Mouse (Mus musculus) heart, embryonic 13.5 days (tissue): ENCODE results near the gene Nudcd2. TPM values are rescaled to one million over a fixed set of nuclear protein-coding genes. Genes with fewer than 3 reads are reported as not detected.

Source experiments
- ATAC-seq: fragments of 200-750 bp; cut with Nextera tagmentation; 2 replicates; pipeline ENCODE4 v1.8.0; 2017; ENCODE audit warnings: moderate TSS enrichment; ENCODE audit not compliant: insufficient number of reproducible peaks, low FRiP score, low TSS enrichment; ENCODE audit errors: extremely low read depth
- H3K27ac ChIP-seq: fragments of 300-500 bp; sonication (generic); replicated peaks from 2 replicates; pipeline ENCODE4 v1.5.1; 2015; ENCODE audit warnings: moderate library complexity, mild to moderate bottlenecking, inconsistent platforms
- H3K27me3 ChIP-seq: fragments of 300-500 bp; sonication (generic); replicated peaks from 2 replicates; pipeline ENCODE4 v1.6.1; 2015; ENCODE audit warnings: mild to moderate bottlenecking, inconsistent platforms
- H3K36me3 ChIP-seq: fragments of 300-500 bp; sonication (generic); 2 replicates; pipeline ENCODE4 v1.6.1; 2015; ENCODE audit warnings: mild to moderate bottlenecking, inconsistent platforms
- H3K4me1 ChIP-seq: fragments of 300-500 bp; sonication (generic); 2 replicates; pipeline ENCODE4 v1.6.1; 2015; ENCODE audit warnings: inconsistent platforms
- H3K4me2 ChIP-seq: fragments of 300-500 bp; sonication (generic); 2 replicates; pipeline ENCODE4 v1.6.1; 2015; ENCODE audit warnings: inconsistent platforms, mild to moderate bottlenecking, moderate library complexity
- H3K4me3 ChIP-seq: fragments of 300-500 bp; sonication (generic); 2 replicates; pipeline ENCODE4 v1.5.1; 2015; ENCODE audit warnings: moderate library complexity, mild to moderate bottlenecking, inconsistent platforms
- H3K9ac ChIP-seq: fragments of 300-500 bp; sonication (generic); 2 replicates; pipeline ENCODE4 v1.6.1; 2015; ENCODE audit warnings: inconsistent platforms, mild to moderate bottlenecking, moderate library complexity
- H3K9me3 ChIP-seq: fragments of 300-500 bp; sonication (generic); 2 replicates; pipeline ENCODE4 v1.6.1; 2016; ENCODE audit warnings: inconsistent platforms
- WGBS: fragments of 180-500 bp; shearing (Covaris S2); methylation state at CpG from one replicate; pipeline ENCODE4 v1.1.7; 2015; ENCODE audit warnings: mixed read lengths; 5-methylcytosine and 5-hydroxymethylcytosine counted together
- polyA plus RNA-seq: library from polyadenylated mRNA; unstranded; fragments of >200 nt; fragmentation: Nextera tagmentation; extraction: Ambion mirVana; gene quantifications from 2 replicates; pipeline ENCODE4 v1.2.1, GENCODE M21; 2015

Nudcd2 gene
- polyA plus RNA-seq, 1 experiment from 2014 or later, result 102 TPM

GRCm38 (mm10) chr11:40718324-40718723, 15.1 kb upstream of the Nudcd2 start:
- Histone ChIP-seq H3K9me3 (no peaks in the 10 kb centered on the region), H3K36me3 (peaks cover 95% of the 10 kb centered on the region)
- ATAC-seq, result no peak

GRCm38 (mm10) chr11:40732997-40733338, 499 bp upstream of the Nudcd2 start:
- Histone ChIP-seq H3K36me3 (peaks cover 41% of the 10 kb centered on the region), H3K4me3 (peak overlapping the region; percentile 88), H3K4me1 (peaks cover 39% of the 10 kb centered on the region), H3K9me3 (no peaks in the 10 kb centered on the region), H3K27me3 (no peaks in the 10 kb centered on the region), H3K4me2 (peak overlapping the region; percentile 89), H3K27ac (peak overlapping the region; percentile 41), H3K9ac (peak overlapping the region; percentile 83)
- ATAC-seq, result no peak
- under 1% methylated on average over 14 of the region's 14 CpGs for WGBS

More at GRCm38 (mm10) chr11:40718324-40718723, 15.1 kb upstream of the Nudcd2 start:
- H3K4me2 ChIP-seq, result no peak overlapping the region
- H3K4me1 ChIP-seq, result no peaks in the 10 kb centered on the region
- H3K27me3 ChIP-seq, result no peaks in the 10 kb centered on the region
- H3K4me3 ChIP-seq, result no peak overlapping the region
- no peak overlapping the region for H3K27ac ChIP-seq
- H3K9ac ChIP-seq, result no peak overlapping the region

GRCm38 (mm10) chr11:40734251-40734752, 835 bp downstream of the Nudcd2 start:
- Histone ChIP-seq H3K4me3 (peak overlapping the region; percentile 88), H3K4me2 (peak overlapping the region; percentile 87), H3K27me3 (no peaks in the 10 kb centered on the region), H3K4me1 (peaks cover 39% of the 10 kb centered on the region), H3K27ac (peak overlapping the region; percentile 85), H3K36me3 (peaks cover 41% of the 10 kb centered on the region), H3K9me3 (no peaks in the 10 kb centered on the region), H3K9ac (peak overlapping the region; percentile 96)
- no peak for ATAC-seq
- 4% methylated on average over 11 of the region's 11 CpGs for WGBS

- 89% methylated on average over 3 of the region's 3 CpGs for WGBS
- ATAC-seq, result no peak
- no peak overlapping the region for H3K4me3 ChIP-seq
- H3K27me3 ChIP-seq, result no peaks in the 10 kb centered on the region
- H3K4me1 ChIP-seq, result peaks cover 21% of the 10 kb centered on the region
- peaks cover 60% of the 10 kb centered on the region for H3K36me3 ChIP-seq
- no peaks in the 10 kb centered on the region for H3K9me3 ChIP-seq
- no peak overlapping the region for H3K4me2 ChIP-seq
- no peak overlapping the region for H3K9ac ChIP-seq
- H3K27ac ChIP-seq, result no peak overlapping the region
These were observed 3.9 kb downstream of the Nudcd2 start for GRCm38 (mm10) chr11:40737369-40737768.

- H3K4me1 ChIP-seq, result no peaks in the 10 kb centered on the region
- H3K9ac ChIP-seq, result no peak overlapping the region
- no peak overlapping the region for H3K4me2 ChIP-seq
- H3K9me3 ChIP-seq, result no peaks in the 10 kb centered on the region
- WGBS, result 86% methylated on average over 12 of the region's 12 CpGs
- H3K4me3 ChIP-seq, result no peak overlapping the region
- ATAC-seq, result no peak
- no peaks in the 10 kb centered on the region for H3K27me3 ChIP-seq
- H3K36me3 ChIP-seq, result peaks cover 50% of the 10 kb centered on the region
- no peak overlapping the region for H3K27ac ChIP-seq
These were observed 8.3 kb downstream of the Nudcd2 start for GRCm38 (mm10) chr11:40741605-40742262.

GRCm38 (mm10) chr11:40744348-40744747, 10.9 kb downstream of the Nudcd2 start:
- Histone ChIP-seq H3K36me3 (peaks cover 40% of the 10 kb centered on the region), H3K4me3 (no peak overlapping the region), H3K9me3 (no peaks in the 10 kb centered on the region), H3K9ac (no peak overlapping the region), H3K4me1 (no peaks in the 10 kb centered on the region), H3K4me2 (no peak overlapping the region), H3K27ac (no peak overlapping the region), H3K27me3 (no peaks in the 10 kb centered on the region)
- 84% methylated on average over 3 of the region's 3 CpGs for WGBS
- ATAC-seq, result no peak

GRCm38 (mm10) chr11:40746361-40746760, 12.9 kb downstream of the Nudcd2 start:
- no peak overlapping the region for H3K9ac ChIP-seq
- no peak overlapping the region for H3K4me3 ChIP-seq
- ATAC-seq, result no peak
- H3K27ac ChIP-seq, result no peak overlapping the region
- no peaks in the 10 kb centered on the region for H3K9me3 ChIP-seq
- H3K36me3 ChIP-seq, result peaks cover 42% of the 10 kb centered on the region
- no peaks in the 10 kb centered on the region for H3K27me3 ChIP-seq
- 86% methylated on average over 12 of the region's 12 CpGs for WGBS
- H3K4me1 ChIP-seq, result no peaks in the 10 kb centered on the region
- H3K4me2 ChIP-seq, result no peak overlapping the region

GRCm38 (mm10) chr11:40747716-40748115, 14.2 kb downstream of the Nudcd2 start:
- Histone ChIP-seq H3K36me3 (peaks cover 45% of the 10 kb centered on the region), H3K27ac (no peak overlapping the region; the same call in 1 of the 2 replicates), H3K4me2 (no peak overlapping the region), H3K27me3 (no peaks in the 10 kb centered on the region), H3K4me3 (no peak overlapping the region), H3K9ac (no peak overlapping the region), H3K4me1 (peaks cover 7% of the 10 kb centered on the region), H3K9me3 (no peaks in the 10 kb centered on the region)
- WGBS, result 53% methylated on average over 2 of the region's 2 CpGs
- ATAC-seq, result no peak

- H3K36me3 ChIP-seq, result peaks cover 36% of the 10 kb centered on the region
- no peaks in the 10 kb centered on the region for H3K27me3 ChIP-seq
- H3K4me2 ChIP-seq, result peak overlapping the region; percentile 73
- no peaks in the 10 kb centered on the region for H3K9me3 ChIP-seq
- 25% methylated on average over 6 of the region's 6 CpGs for WGBS
- no peak for ATAC-seq
- H3K4me1 ChIP-seq, result peaks cover 28% of the 10 kb centered on the region
- H3K4me3 ChIP-seq, result peak overlapping the region; percentile 81
- H3K27ac ChIP-seq, result peak overlapping the region; percentile 93
- H3K9ac ChIP-seq, result peak overlapping the region; percentile 95
These were observed 20.4 kb downstream of the Nudcd2 start for GRCm38 (mm10) chr11:40753836-40754235.

- 2% methylated on average over 19 of the region's 19 CpGs for WGBS
- Histone ChIP-seq H3K4me1 (peaks cover 28% of the 10 kb centered on the region), H3K36me3 (peaks cover 32% of the 10 kb centered on the region), H3K27me3 (no peaks in the 10 kb centered on the region), H3K4me3 (peak overlapping the region; percentile 81), H3K27ac (peak overlapping the region; percentile 93), H3K9ac (peak overlapping the region; percentile 95), H3K9me3 (no peaks in the 10 kb centered on the region), H3K4me2 (peak overlapping the region; percentile 73)
- ATAC-seq, result peak; percentile 55
These were observed 21.2 kb downstream of the Nudcd2 start for GRCm38 (mm10) chr11:40754664-40755107.

- H3K4me1 ChIP-seq, result peaks cover 28% of the 10 kb centered on the region
- peak within 1 kb of the TSS; percentile 81 for H3K4me3 ChIP-seq
- peak within 1 kb of the TSS; percentile 73 for H3K4me2 ChIP-seq
- H3K36me3 ChIP-seq, result peaks cover 27% of the 10 kb centered on the region
- 0% methylated on average over 25 of the region's 25 CpGs for WGBS
- H3K9ac ChIP-seq, result peak within 1 kb of the TSS; percentile 95
- ATAC-seq, result peak; percentile 98
- H3K27me3 ChIP-seq, result no peaks in the 10 kb centered on the region
- peak within 1 kb of the TSS; percentile 93 for H3K27ac ChIP-seq
- H3K9me3 ChIP-seq, result no peaks in the 10 kb centered on the region
These were observed 21.7 kb downstream of the Nudcd2 start, which contains the start of gene Ccng1 for GRCm38 (mm10) chr11:40755109-40755627. Ccng1 (minus strand) TSS chr11:40755311.
